Mouse (Mus musculus) cerebellum, adult 2 months (tissue): ENCODE results near the gene Tnfrsf14.

ENCODE experiments used
- CTCF ChIP-seq: fragments of 200-500 bp; IDR thresholded peaks from 2 replicates; pipeline ENCODE4 v1.5.1; 2011; ENCODE audit warnings: low read depth, mild to moderate bottlenecking, control low read depth, low read length, moderate library complexity, borderline replicate concordance; ENCODE audit not compliant: insufficient read depth
- POLR2A ChIP-seq: fragments of 200-500 bp; IDR thresholded peaks from 2 replicates; pipeline ENCODE4 v1.6.1; 2011; ENCODE audit warnings: low read length, control low read depth, borderline replicate concordance; ENCODE audit not compliant: insufficient read depth

DNA sequence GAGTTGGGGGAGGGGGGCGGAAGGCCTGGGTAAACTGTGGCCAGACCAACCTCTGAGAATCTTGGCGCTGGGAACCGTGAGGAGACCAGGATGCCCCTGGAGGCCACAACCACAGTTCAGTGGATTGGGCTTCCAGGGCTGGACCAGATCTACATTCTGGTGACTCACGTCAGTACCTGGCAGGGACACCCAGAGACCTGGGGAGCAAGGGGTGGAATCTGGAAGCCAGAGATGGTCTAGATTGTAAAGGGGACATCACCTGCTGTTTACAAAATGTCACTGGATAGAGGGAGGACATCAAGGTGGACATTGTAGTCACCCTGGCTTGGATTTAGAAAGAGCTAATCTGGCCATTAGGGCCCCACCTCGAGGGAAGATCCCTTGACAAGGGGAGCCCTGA, 32.8 kb downstream of the Tnfrsf14 start:
- TF ChIP-seq CTCF (no peak), POLR2A (no peak)
